Mouse (Mus musculus): Measurements from ENCODE around the gene Bcl7b. TPM values are rescaled to one million over a fixed set of nuclear protein-coding genes. Genes with fewer than 3 reads are reported as not detected.
A peak's percentile ranks its signal among the peaks of the same experiment; 100 is the strongest.

The Bcl7b gene
- polyA plus RNA-seq, 1 experiment from 2014 or later, result 43.8 TPM

GRCm38 (mm10) chr5:135161650-135162049 lies 6.4 kb upstream of the Bcl7b start:
- Histone ChIP-seq H3K27ac (ENCODE audit: low read depth, low read length) (no peak overlapping the region), H3K9ac (ENCODE audit: low read length) (no peak overlapping the region), H3K4me3 (ENCODE audit: low read depth, low read length) (no peak overlapping the region), H3K9me3 (ENCODE audit: control insufficient read depth, low read length) (no peaks in the 10 kb centered on the region), H3K27me3 (ENCODE audit: control insufficient read depth, insufficient read depth, low read length) (no peaks in the 10 kb centered on the region), H3K4me2 (ENCODE audit: low read depth, low read length, severe bottlenecking) (no peak overlapping the region), H3K4me1 (replicated peaks; ENCODE audit: control insufficient read depth, insufficient read depth, low read length) (no peaks in the 10 kb centered on the region), H3K36me3 (ENCODE audit: control insufficient read depth, insufficient read depth, low read length) (peaks cover 4% of the 10 kb centered on the region)
- no peak for DNase-seq (ENCODE audit: low spot score)
- WGBS, result 91% methylated on average over 7 of the region's 7 CpGs
- ATAC-seq (replicated peaks; ENCODE audit: low FRiP score), result no peak

- WGBS, result 96% methylated on average over 8 of the region's 8 CpGs
- Histone ChIP-seq H3K27ac (ENCODE audit: low read depth, low read length) (no peak overlapping the region), H3K9me3 (ENCODE audit: control insufficient read depth, low read length) (no peaks in the 10 kb centered on the region), H3K4me1 (replicated peaks; ENCODE audit: control insufficient read depth, insufficient read depth, low read length) (no peaks in the 10 kb centered on the region), H3K9ac (ENCODE audit: low read length) (no peak overlapping the region), H3K4me2 (ENCODE audit: low read depth, low read length, severe bottlenecking) (no peak overlapping the region), H3K36me3 (ENCODE audit: control insufficient read depth, insufficient read depth, low read length) (peaks cover 3% of the 10 kb centered on the region; the same call in 1 of the 2 replicates), H3K27me3 (ENCODE audit: control insufficient read depth, insufficient read depth, low read length) (no peaks in the 10 kb centered on the region), H3K4me3 (ENCODE audit: low read depth, low read length) (no peak overlapping the region)
- DNase-seq (ENCODE audit: low spot score), result no peak
- no peak for ATAC-seq (replicated peaks; ENCODE audit: low FRiP score)
Observed at GRCm38 (mm10) chr5:135162361-135162760, 5.7 kb upstream of the Bcl7b start.

GRCm38 (mm10) chr5:135162821-135163220 lies 5.3 kb upstream of the Bcl7b start:
- peaks cover 3% of the 10 kb centered on the region; the same call in 1 of the 2 replicates for H3K36me3 ChIP-seq (ENCODE audit: control insufficient read depth, insufficient read depth, low read length)
- ATAC-seq (replicated peaks; ENCODE audit: low FRiP score), result no peak
- H3K4me2 ChIP-seq (ENCODE audit: low read depth, low read length, severe bottlenecking), result no peak overlapping the region
- no peak overlapping the region for H3K4me3 ChIP-seq (ENCODE audit: low read depth, low read length)
- no peaks in the 10 kb centered on the region for H3K9me3 ChIP-seq (ENCODE audit: control insufficient read depth, low read length)
- 95% methylated on average over 6 of the region's 6 CpGs for WGBS
- DNase-seq (ENCODE audit: low spot score), result no peak
- H3K4me1 ChIP-seq (replicated peaks; ENCODE audit: control insufficient read depth, insufficient read depth, low read length), result no peaks in the 10 kb centered on the region
- no peak overlapping the region for H3K9ac ChIP-seq (ENCODE audit: low read length)
- H3K27me3 ChIP-seq (ENCODE audit: control insufficient read depth, insufficient read depth, low read length), result no peaks in the 10 kb centered on the region
- no peak overlapping the region for H3K27ac ChIP-seq (ENCODE audit: low read depth, low read length)

- Histone ChIP-seq H3K27me3 (ENCODE audit: control insufficient read depth, insufficient read depth, low read length) (no peaks in the 10 kb centered on the region), H3K4me1 (replicated peaks; ENCODE audit: control insufficient read depth, insufficient read depth, low read length) (0 out of 2 replicates have a peak, but pooled peaks cover 3% of the 10 kb centered on the region), H3K9ac (ENCODE audit: low read length) (no peak overlapping the region), H3K27ac (ENCODE audit: low read depth, low read length) (no peak overlapping the region), H3K9me3 (ENCODE audit: control insufficient read depth, low read length) (no peaks in the 10 kb centered on the region), H3K4me2 (ENCODE audit: low read depth, low read length, severe bottlenecking) (no peak overlapping the region), H3K36me3 (ENCODE audit: control insufficient read depth, insufficient read depth, low read length) (no peaks in the 10 kb centered on the region), H3K4me3 (ENCODE audit: low read depth, low read length) (no peak overlapping the region)
- WGBS, result 91% methylated on average over 4 of the region's 4 CpGs
- ATAC-seq (replicated peaks; ENCODE audit: low FRiP score) (no peak), DNase-seq (ENCODE audit: low spot score) (no peak)
Observed at GRCm38 (mm10) chr5:135166909-135167308, 1.2 kb upstream of the Bcl7b start.

GRCm38 (mm10) chr5:135167469-135167868 lies 614 bp upstream of the Bcl7b start:
- Histone ChIP-seq H3K4me1 (replicated peaks; ENCODE audit: control insufficient read depth, insufficient read depth, low read length) (0 out of 2 replicates have a peak, but pooled peaks cover 3% of the 10 kb centered on the region), H3K36me3 (ENCODE audit: control insufficient read depth, insufficient read depth, low read length) (no peaks in the 10 kb centered on the region), H3K9me3 (ENCODE audit: control insufficient read depth, low read length) (no peaks in the 10 kb centered on the region), H3K4me3 (ENCODE audit: low read depth, low read length) (no peak overlapping the region), H3K9ac (ENCODE audit: low read length) (no peak overlapping the region), H3K27me3 (ENCODE audit: control insufficient read depth, insufficient read depth, low read length) (no peaks in the 10 kb centered on the region), H3K4me2 (ENCODE audit: low read depth, low read length, severe bottlenecking) (no peak overlapping the region), H3K27ac (ENCODE audit: low read depth, low read length) (no peak overlapping the region)
- WGBS, result 94% methylated on average over 4 of the region's 4 CpGs
- DNase-seq (ENCODE audit: low spot score), result no peak
- ATAC-seq (replicated peaks; ENCODE audit: low FRiP score), result no peak

GRCm38 (mm10) chr5:135169479-135169878 lies 1.4 kb downstream of the Bcl7b start:
- ATAC-seq (replicated peaks; ENCODE audit: low FRiP score) (no peak), DNase-seq (ENCODE audit: low spot score) (no peak)
- Histone ChIP-seq H3K9me3 (ENCODE audit: control insufficient read depth, low read length) (no peaks in the 10 kb centered on the region), H3K27me3 (ENCODE audit: control insufficient read depth, insufficient read depth, low read length) (no peaks in the 10 kb centered on the region), H3K27ac (ENCODE audit: low read depth, low read length) (peak overlapping the region; percentile 97; the same call in 1 of the 2 replicates), H3K4me3 (ENCODE audit: low read depth, low read length) (peak overlapping the region; percentile 74), H3K4me1 (replicated peaks; ENCODE audit: control insufficient read depth, insufficient read depth, low read length) (0 out of 2 replicates have a peak, but pooled peaks cover 3% of the 10 kb centered on the region), H3K4me2 (ENCODE audit: low read depth, low read length, severe bottlenecking) (peak overlapping the region; percentile 70), H3K9ac (ENCODE audit: low read length) (peak overlapping the region; percentile 88), H3K36me3 (ENCODE audit: control insufficient read depth, insufficient read depth, low read length) (no peaks in the 10 kb centered on the region)
- 91% methylated on average over 5 of the region's 5 CpGs for WGBS

- Histone ChIP-seq H3K4me3 (ENCODE audit: low read depth, low read length) (no peak overlapping the region), H3K4me2 (ENCODE audit: low read depth, low read length, severe bottlenecking) (no peak overlapping the region), H3K36me3 (ENCODE audit: control insufficient read depth, insufficient read depth, low read length) (no peaks in the 10 kb centered on the region; the same call in 1 of the 2 replicates), H3K27ac (ENCODE audit: low read depth, low read length) (no peak overlapping the region), H3K4me1 (replicated peaks; ENCODE audit: control insufficient read depth, insufficient read depth, low read length) (0 out of 2 replicates have a peak, but pooled peaks cover 3% of the 10 kb centered on the region), H3K27me3 (ENCODE audit: control insufficient read depth, insufficient read depth, low read length) (no peaks in the 10 kb centered on the region), H3K9me3 (ENCODE audit: control insufficient read depth, low read length) (no peaks in the 10 kb centered on the region), H3K9ac (ENCODE audit: low read length) (no peak overlapping the region)
- DNase-seq (ENCODE audit: low spot score), result no peak
- WGBS, result 88% methylated on average over 6 of the region's 6 CpGs
- no peak for ATAC-seq (replicated peaks; ENCODE audit: low FRiP score)
Observed at GRCm38 (mm10) chr5:135171688-135172220, 3.7 kb downstream of the Bcl7b start.

GRCm38 (mm10) chr5:135172986-135173385 lies 4.9 kb downstream of the Bcl7b start:
- 93% methylated on average over 5 of the region's 5 CpGs for WGBS
- no peaks in the 10 kb centered on the region for H3K27me3 ChIP-seq (ENCODE audit: control insufficient read depth, insufficient read depth, low read length)
- no peaks in the 10 kb centered on the region for H3K9me3 ChIP-seq (ENCODE audit: control insufficient read depth, low read length)
- H3K4me3 ChIP-seq (ENCODE audit: low read depth, low read length), result no peak overlapping the region
- H3K4me1 ChIP-seq (replicated peaks; ENCODE audit: control insufficient read depth, insufficient read depth, low read length), result 0 out of 2 replicates have a peak, but pooled peaks cover under 1% of the 10 kb centered on the region
- H3K9ac ChIP-seq (ENCODE audit: low read length), result no peak overlapping the region
- no peaks in the 10 kb centered on the region; the same call in 1 of the 2 replicates for H3K36me3 ChIP-seq (ENCODE audit: control insufficient read depth, insufficient read depth, low read length)
- H3K27ac ChIP-seq (ENCODE audit: low read depth, low read length), result no peak overlapping the region
- no peak for DNase-seq (ENCODE audit: low spot score)
- H3K4me2 ChIP-seq (ENCODE audit: low read depth, low read length, severe bottlenecking), result no peak overlapping the region
- no peak for ATAC-seq (replicated peaks; ENCODE audit: low FRiP score)

- Histone ChIP-seq H3K27me3 (ENCODE audit: control insufficient read depth, insufficient read depth, low read length) (no peaks in the 10 kb centered on the region), H3K4me2 (ENCODE audit: low read depth, low read length, severe bottlenecking) (no peak overlapping the region), H3K4me1 (replicated peaks; ENCODE audit: control insufficient read depth, insufficient read depth, low read length) (no peaks in the 10 kb centered on the region), H3K9ac (ENCODE audit: low read length) (no peak overlapping the region), H3K36me3 (ENCODE audit: control insufficient read depth, insufficient read depth, low read length) (peaks cover 7% of the 10 kb centered on the region; the same call in 1 of the 2 replicates), H3K27ac (ENCODE audit: low read depth, low read length) (no peak overlapping the region), H3K4me3 (ENCODE audit: low read depth, low read length) (no peak overlapping the region), H3K9me3 (ENCODE audit: control insufficient read depth, low read length) (no peaks in the 10 kb centered on the region)
- no peak for ATAC-seq (replicated peaks; ENCODE audit: low FRiP score)
- no peak for DNase-seq (ENCODE audit: low spot score)
Observed at GRCm38 (mm10) chr5:135175086-135175485, 7.0 kb downstream of the Bcl7b start.

Measured in forebrain, embryonic 11.5 days (tissue).